Mouse (Mus musculus): ENCODE measurements around the gene Sec61a2.

DNA sequence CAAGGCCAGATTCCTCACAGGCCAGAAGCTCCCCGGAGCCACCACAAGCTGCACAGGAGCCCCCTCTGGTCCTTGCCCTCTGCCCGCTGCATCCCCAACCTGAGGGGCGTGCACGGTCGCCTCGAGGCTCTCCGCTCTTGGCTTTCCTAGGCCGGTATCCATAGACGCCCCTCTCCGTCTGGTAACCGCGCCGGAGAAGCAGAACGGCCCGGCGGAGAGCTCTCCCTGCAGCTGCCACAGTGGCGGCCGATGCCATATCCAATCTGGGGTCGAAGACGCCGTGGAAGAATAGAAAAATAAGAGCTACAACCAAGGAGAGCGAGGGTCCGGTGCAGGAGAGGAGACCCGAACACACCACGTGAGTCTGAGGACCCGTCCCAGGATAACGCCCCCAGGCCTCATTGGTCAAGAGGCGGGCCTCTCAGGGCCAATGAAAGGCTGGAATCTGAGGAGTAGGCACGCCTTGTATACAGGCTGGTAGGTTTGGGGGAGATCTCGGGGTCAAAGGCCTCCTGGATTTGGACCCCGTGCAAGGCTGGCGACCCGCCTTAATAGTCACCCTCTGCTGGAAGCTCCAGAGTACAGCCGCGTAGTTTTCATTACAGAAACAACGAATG is 47.3 kb upstream of the Sec61a2 start, which contains the start of gene Dhtkd1:
- peak; percentile 33; the same call in 1 of the 2 replicates for TF ChIP-seq CTCF (conservative IDR thresholded peaks at IDR 0.05; ENCODE audit: insufficient read depth, insufficient read length, low read depth, low read length)
- no peak for TF ChIP-seq POLR2A (IDR thresholded peaks at IDR 0.05; ENCODE audit: low read depth, low read length)
